Mouse (Mus musculus) urinary bladder, postnatal 10 days (tissue): ENCODE data around the gene Ly6g5c.

ENCODE experiments used
- DNase-seq: peaks from one replicate; pipeline ENCODE4 v3.0.0; 2022; ENCODE audit warnings: low spot score

The Ly6g5c gene

GRCm38 (mm10) chr17:35140490-35140996, 32.5 kb downstream of the Ly6g5c start:
- DNase-seq = no peak

DNA sequence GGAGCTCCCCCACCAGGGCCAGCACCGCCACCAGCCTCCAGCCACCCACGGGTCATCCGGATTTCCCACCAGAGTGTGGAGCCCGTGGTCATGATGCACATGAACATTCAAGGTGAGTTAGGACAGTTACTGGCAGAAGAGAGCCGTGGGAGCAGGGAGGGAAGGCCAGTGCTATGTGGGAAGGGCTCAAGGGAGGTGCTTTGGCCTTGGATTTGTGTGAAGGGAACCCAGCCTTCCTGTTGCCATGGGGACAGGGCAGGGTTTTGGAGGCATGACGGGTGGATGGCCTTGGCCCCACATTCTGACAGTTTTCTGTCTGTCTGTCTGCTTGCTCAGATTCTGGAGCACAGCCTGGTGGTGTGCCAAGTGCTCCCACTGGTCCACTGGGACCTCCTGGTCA, 33.9 kb downstream of the Ly6g5c start:
- no peak for DNase-seq

- no peak for DNase-seq
These were observed 38.1 kb downstream of the Ly6g5c start for GRCm38 (mm10) chr17:35146139-35146538.

- no peak for DNase-seq
These were observed 39.3 kb downstream of the Ly6g5c start for GRCm38 (mm10) chr17:35147348-35147747.

GRCm38 (mm10) chr17:35147922-35148639, 40.0 kb downstream of the Ly6g5c start:
- no peak for DNase-seq

DNA sequence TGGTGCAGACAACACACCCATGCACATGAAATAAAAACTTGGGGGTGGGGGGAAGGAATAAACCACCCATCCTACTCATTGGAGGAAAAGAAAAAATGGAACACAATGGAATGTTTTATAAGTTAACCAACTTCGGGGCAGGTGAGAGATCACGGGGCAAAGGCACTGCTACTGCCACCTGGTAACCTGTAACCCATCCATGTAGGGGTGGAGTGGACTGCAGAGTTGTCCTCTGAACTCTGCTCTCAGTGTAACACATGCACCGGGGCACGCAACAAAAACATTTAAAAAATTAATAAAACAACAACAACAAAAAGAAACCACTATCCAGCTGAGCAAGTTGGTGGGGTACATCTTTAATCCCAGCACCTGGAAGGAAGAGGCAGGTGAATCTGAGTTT, 44.0 kb downstream of the Ly6g5c start:
- DNase-seq = no peak

DNA sequence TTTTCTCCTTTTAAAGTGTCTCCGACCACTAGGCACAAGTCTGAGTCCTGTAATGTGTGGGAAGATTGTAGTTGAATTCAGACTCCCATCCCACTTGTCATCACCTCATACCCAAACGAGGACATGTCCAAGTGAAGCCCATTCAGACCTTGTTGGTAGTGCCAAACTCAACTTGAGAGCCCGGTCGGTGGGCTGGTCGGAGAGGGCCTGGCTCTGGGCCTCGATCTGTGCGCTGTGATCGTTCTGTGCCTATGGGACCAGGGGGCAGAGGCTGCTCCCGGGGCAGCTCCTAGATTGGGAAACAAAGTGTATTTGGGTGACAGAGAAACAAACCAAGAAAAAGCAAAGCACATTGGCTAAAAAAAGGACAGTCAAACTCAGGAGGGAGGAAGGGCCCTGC, 45.0 kb downstream of the Ly6g5c start:
- no peak for DNase-seq

GRCm38 (mm10) chr17:35153931-35154330, 45.9 kb downstream of the Ly6g5c start:
- no peak for DNase-seq

GRCm38 (mm10) chr17:35154616-35155015, 46.5 kb downstream of the Ly6g5c start:
- DNase-seq = no peak

DNA sequence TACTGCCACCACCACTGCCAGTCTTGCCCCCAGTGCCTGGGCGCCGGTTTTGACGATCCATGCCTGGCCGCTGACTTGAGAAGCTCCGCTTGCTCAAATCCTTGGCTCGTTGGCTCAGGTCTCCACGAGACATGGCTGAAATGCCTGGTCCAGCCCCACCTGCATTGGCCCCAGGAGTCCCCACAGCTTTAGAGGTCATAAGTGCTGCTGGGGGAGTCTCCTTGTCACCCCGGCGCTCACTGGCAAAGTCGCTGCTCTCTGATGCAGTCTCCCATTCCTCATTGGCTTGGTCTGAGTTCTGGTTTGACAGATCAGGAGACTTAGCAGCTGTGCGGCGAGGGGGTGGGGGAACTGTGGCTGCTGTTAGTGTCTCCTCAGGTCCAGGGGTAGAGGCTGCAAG, 47.4 kb downstream of the Ly6g5c start:
- no peak for DNase-seq

- DNase-seq = no peak
These were observed 48.6 kb downstream of the Ly6g5c start for GRCm38 (mm10) chr17:35156461-35157200.

- DNase-seq = no peak
These were observed 49.2 kb downstream of the Ly6g5c start for GRCm38 (mm10) chr17:35157254-35157653.

DNA sequence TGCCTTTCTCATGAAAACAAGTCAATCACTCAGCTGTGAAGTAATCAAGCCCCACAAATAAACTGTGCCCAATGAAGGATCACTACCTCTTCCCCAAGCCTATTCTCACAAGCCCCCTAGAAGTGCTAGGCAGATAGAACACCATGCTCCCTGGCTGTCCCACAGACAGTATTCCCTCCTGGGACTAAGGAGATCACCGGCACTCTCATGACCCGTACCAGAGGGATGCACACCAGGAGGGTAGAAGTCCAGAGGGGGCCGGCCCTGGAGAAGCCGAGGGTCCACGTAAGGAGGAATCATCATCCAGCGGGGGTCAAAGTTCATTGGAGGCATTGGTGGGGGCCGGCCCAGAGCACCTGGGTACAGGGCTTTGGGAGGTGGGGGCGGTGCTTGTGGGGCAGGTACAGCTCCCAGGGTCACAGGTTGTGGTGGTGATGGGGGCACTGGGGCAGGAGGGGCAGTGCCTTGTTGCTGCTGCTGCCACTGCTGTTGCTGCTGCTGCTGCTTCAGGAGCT, 49.6 kb downstream of the Ly6g5c start:
- DNase-seq = no peak

DNA sequence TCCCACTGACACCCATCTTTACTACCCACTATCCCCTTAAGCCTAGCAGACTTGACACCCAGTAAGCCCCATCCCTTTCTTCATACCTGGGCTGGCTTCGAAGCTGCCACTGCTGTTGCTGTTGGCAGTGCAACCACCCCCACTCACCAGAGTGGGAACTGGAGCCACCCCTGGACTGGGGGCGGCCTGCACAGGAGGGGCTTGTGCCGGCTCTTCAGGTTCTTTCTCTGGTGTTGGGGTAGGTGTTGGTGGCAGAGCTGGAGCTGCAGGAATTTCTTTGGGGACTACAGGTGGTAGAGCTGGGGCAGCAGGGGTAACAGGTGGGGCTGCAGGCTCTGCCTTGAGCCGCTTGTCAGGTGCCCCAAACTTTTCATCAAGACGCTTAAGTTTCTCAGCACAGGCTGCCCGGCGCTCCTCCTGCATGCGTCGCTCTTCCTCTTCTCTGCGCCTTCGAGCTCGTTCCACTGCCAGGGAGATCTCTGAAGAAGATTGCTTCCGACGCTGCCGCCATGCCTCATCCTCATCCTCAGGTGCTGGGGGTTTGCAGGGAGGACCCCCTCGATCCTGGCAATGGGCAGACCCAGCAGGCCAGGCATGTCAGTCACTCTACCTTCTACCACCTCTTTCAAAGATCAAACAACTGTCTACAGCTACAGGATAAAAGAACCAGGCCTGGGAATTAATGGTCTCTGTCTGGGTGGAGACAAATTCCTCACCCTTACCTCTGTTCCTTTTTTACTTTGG, 50.9 kb downstream of the Ly6g5c start:
- DNase-seq = no peak

- DNase-seq = no peak
These were observed 51.6 kb downstream of the Ly6g5c start for GRCm38 (mm10) chr17:35159638-35160037.

DNA sequence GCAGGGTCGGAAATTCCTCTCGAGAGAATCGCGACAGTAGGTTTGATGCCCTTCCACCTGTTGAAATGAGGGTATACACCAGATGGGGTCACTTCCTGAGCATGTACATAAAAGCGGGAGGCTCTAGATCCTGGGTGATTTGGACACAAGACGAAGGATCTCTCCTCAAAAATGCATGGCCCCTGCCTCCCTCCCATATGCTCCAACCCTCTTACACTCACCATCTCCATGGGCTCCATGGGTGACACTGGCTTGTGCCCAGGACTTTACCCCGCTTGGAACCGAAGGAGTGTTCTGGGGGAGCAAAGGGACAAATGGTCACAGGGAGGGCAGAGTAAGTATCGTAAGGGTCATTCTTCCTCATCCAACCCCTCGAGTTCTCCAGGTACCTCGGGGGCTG, 53.3 kb downstream of the Ly6g5c start:
- no peak for DNase-seq
